Mouse (Mus musculus) brain, embryonic 14.5 days (tissue): ENCODE measurements around the gene Stam2.

Experiments used
- CTCF ChIP-seq: fragments of 200-500 bp; IDR thresholded peaks from 2 replicates; pipeline ENCODE4 v1.5.1; 2012; ENCODE audit warnings: inconsistent platforms, mild to moderate bottlenecking, moderate library complexity, borderline replicate concordance; ENCODE audit not compliant: insufficient read depth, insufficient read length; ENCODE audit errors: extremely low read depth
- POLR2A ChIP-seq: fragments of 200-500 bp; IDR thresholded peaks from 2 replicates; pipeline ENCODE4 v1.6.1; 2012; ENCODE audit warnings: mild to moderate bottlenecking, inconsistent platforms, borderline replicate concordance; ENCODE audit not compliant: poor library complexity, insufficient read depth, insufficient read length, severe bottlenecking; ENCODE audit errors: extremely low read depth

- TF ChIP-seq CTCF (no peak), POLR2A (no peak)
Measured at GRCm38 (mm10) chr2:52701368-52702036, 40.6 kb downstream of the Stam2 start.
